Mouse (Mus musculus): ENCODE measurements around the gene Msh6. TPM values are rescaled to one million over a fixed set of nuclear protein-coding genes. Genes with fewer than 3 reads are reported as not detected.
"Not testable (repeated sequence)": the region's sequence is repeated elsewhere in the genome, so short reads cannot be mapped to it uniquely, and the experiment has no call there.

The Msh6 gene
- 70.4 and 74.1 TPM in 2 replicates for polyA plus RNA-seq (2016; fragmentation: Nextera tagmentation; extraction: Ambion mirVana)

DNA sequence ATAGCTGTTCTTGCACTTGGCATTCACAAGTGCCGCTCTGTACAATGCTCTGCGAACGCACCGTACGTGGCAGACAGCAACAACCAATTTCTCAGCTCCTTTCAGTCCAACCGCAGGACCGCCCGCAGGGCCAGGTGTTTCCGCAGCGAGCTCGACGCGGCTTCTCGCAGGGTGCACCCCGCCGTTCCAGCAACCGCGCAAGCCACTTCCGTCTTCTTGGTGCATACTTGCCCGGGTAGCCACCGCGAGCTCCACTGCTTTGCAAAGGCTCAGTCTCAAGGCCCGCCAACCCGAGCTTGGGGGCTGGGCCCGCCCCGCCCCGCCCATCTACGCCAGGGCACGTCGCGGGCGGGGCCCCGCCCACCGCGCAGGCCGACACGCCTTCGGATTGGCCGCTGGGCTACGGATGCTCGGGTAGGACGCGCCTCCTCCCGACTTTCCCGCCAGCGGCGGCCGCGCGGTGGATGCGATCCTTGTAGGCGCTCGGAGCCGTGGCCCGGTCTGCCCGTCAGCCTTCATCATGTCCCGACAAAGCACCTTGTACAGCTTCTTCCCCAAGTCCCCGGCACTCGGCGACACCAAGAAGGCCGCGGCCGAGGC, at the start of gene Msh6:
Gene Msh6, plus strand, starts transcription at position 434 of the 600 bp plus-strand sequence.
- peaks cover 8% of the 10 kb centered on the region; the same call in 1 of the 2 replicates for H3K36me3 ChIP-seq
- peaks cover 21% of the 10 kb centered on the region for H3K4me1 ChIP-seq
- peak within 1 kb of the TSS; percentile 85 for H3K27ac ChIP-seq (replicated peaks)
- H3K9ac ChIP-seq (replicated peaks): peak within 1 kb of the TSS; percentile 96
- ATAC-seq (ENCODE audit: low FRiP score, low read depth): peak; percentile 99
- H3K9me3 ChIP-seq: no peaks in the 10 kb centered on the region
- WGBS: under 1% methylated on average over 62 of the region's 63 CpGs
- 0 out of 2 replicates have a peak, but pooled peaks cover 5% of the 10 kb centered on the region for H3K27me3 ChIP-seq
- peak within 1 kb of the TSS; percentile 98 for H3K4me3 ChIP-seq
- peak within 1 kb of the TSS; percentile 77 for H3K4me2 ChIP-seq (replicated peaks)

DNA sequence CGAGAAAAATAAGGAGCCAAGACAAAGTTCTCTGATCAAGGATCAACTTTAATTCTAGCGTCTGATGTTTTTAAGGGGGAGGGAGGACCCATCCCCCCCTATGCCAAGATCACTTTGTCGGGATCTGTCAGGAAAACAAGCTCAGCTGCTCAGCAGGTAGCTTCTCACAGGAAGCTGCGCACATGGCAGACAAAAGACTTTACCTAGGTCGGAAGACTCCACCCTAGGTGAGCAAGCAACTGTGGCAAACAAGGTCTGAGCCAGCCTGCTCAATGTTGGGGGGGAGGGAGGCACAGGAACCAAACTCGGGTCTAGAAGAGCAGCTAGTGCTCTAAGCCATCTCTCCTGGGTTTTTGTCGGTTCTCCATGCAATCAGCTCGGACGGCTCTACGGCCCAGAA, 40.5 kb upstream of the Msh6 start:
- no peak overlapping the region for H3K27ac ChIP-seq (replicated peaks)
- no peak overlapping the region for H3K4me3 ChIP-seq
- H3K4me2 ChIP-seq (replicated peaks): no peak overlapping the region
- H3K27me3 ChIP-seq: no peaks in the 10 kb centered on the region
- 82% methylated on average over 10 of the region's 10 CpGs for WGBS
- ATAC-seq (ENCODE audit: low FRiP score, low read depth): no peak
- H3K36me3 ChIP-seq: no peaks in the 10 kb centered on the region
- H3K4me1 ChIP-seq: no peaks in the 10 kb centered on the region
- H3K9me3 ChIP-seq: no peaks in the 10 kb centered on the region
- no peak overlapping the region for H3K9ac ChIP-seq (replicated peaks)

DNA sequence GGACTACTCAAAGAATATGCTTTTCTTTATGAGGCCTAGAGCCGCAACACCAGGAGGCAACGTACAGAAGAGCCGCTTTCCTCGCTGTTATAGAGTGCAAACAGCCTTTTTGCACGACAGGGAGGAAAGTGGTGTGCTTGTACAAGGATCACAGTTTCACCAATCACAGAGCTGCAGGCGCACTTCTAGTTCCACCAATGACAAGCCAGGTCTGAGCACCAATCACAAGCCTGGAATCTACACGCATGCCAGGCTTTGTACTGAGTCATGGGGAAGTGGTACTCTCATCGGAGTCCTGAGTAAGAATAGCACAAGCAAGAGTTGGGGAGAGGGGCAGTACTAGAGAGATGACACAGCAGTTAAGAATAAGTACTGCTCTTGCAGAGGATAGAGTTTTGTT, 40.1 kb upstream of the Msh6 start:
- Histone ChIP-seq H3K4me3 (no peak overlapping the region), H3K4me2 (replicated peaks) (no peak overlapping the region), H3K4me1 (no peaks in the 10 kb centered on the region), H3K9ac (replicated peaks) (no peak overlapping the region), H3K36me3 (no peaks in the 10 kb centered on the region), H3K27me3 (no peaks in the 10 kb centered on the region), H3K27ac (replicated peaks) (no peak overlapping the region), H3K9me3 (no peaks in the 10 kb centered on the region)
- ATAC-seq (ENCODE audit: low FRiP score, low read depth): no peak
- 90% methylated on average over 8 of the region's 8 CpGs for WGBS

DNA sequence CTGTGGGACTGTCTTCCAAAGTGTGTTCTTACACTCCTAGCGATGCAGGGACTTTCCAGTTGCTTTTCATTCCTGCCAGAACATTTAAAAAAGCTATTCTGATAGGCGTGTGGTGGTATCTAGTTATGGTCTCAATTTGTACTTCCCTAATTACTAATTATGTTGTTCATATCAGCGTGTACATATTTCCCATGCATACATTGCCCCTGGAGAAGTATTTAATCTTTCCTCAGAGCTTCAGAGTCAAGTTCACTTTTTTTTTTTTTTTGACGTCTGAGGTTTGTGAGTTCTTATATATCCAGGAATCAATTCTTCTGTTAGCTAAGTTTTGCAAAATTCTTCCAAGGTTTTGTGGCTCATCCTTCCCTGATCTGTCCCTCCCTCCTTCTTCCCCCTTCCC, 38.7 kb upstream of the Msh6 start:
- H3K27ac ChIP-seq (replicated peaks): no peak overlapping the region
- H3K27me3 ChIP-seq: no peaks in the 10 kb centered on the region
- H3K36me3 ChIP-seq: no peaks in the 10 kb centered on the region
- H3K9ac ChIP-seq (replicated peaks): no peak overlapping the region
- H3K9me3 ChIP-seq: no peaks in the 10 kb centered on the region
- WGBS: 84% methylated on average over 4 of the region's 4 CpGs
- no peak overlapping the region for H3K4me3 ChIP-seq
- no peak for ATAC-seq (ENCODE audit: low FRiP score, low read depth)
- H3K4me2 ChIP-seq (replicated peaks): no peak overlapping the region
- no peaks in the 10 kb centered on the region for H3K4me1 ChIP-seq

DNA sequence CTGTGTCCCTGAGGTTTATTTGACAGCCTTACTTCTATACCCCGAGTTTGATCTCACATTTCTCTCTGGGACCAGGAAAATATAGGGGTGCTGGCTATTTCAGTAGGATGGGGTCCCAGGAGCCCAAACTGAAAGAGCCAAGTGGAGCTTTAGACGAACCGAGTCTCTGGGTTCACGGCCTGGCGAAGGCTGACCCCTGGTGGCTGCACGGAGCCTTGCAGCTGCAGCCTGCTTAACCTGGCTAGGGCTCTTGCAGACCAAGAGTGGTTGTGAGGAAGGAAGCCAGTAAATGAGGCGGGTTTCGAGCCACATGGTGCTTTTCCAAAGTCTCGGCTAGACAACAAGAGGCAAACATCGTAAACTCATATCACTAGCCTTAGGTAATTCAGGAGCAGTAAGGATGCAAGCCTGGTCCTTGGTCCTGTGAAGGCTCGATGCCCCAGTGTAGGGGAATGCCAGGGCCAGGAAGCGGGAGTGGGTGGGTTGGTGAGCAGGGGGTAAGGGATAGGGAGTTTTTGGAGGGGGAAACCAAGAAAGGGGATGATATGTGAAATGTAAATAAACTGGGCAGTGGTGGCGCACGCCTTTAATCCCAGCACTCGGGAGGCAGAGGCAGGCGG, 25.8 kb upstream of the Msh6 start:
- no peaks in the 10 kb centered on the region for H3K9me3 ChIP-seq
- H3K27ac ChIP-seq (replicated peaks): no peak overlapping the region
- WGBS: 46% methylated on average over 16 of the region's 16 CpGs
- ATAC-seq (ENCODE audit: low FRiP score, low read depth): peak; percentile 66; the same call in 1 of the 2 replicates
- H3K36me3 ChIP-seq: no peaks in the 10 kb centered on the region
- no peaks in the 10 kb centered on the region for H3K27me3 ChIP-seq
- no peaks in the 10 kb centered on the region for H3K4me1 ChIP-seq
- no peak overlapping the region for H3K4me3 ChIP-seq
- no peak overlapping the region for H3K4me2 ChIP-seq (replicated peaks)
- H3K9ac ChIP-seq (replicated peaks): no peak overlapping the region

DNA sequence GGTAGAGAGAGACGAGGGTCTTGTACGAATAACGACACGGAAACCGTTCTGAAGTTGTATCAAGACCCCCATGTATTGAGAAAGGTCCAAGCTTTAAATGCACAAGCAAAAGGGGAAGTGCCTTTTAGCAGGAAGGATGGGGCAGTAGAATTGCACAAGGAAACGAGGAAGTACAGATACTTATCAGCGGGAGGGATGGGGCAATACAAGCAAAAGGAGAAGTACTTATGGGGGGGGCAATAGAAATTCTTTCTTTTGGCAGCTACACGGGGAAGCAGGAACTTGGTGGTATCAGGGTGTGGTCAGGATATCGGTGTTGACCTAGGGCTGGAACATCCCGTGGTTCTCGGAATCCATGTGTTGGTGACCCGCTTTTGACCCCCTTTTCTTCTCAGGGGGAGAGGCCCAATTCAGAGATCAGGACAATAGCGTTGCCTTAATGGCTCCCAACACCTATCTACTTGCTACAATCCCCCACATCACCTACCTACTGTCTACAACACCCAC, 20.2 kb upstream of the Msh6 start:
- H3K9me3 ChIP-seq; H3K4me1 ChIP-seq; H3K4me2 ChIP-seq (replicated peaks); ATAC-seq (ENCODE audit: low FRiP score, low read depth); H3K36me3 ChIP-seq; H3K9ac ChIP-seq (replicated peaks); H3K4me3 ChIP-seq; H3K27me3 ChIP-seq; H3K27ac ChIP-seq (replicated peaks): not testable (repeated sequence)
- 94% methylated on average over 13 of the region's 13 CpGs for WGBS

DNA sequence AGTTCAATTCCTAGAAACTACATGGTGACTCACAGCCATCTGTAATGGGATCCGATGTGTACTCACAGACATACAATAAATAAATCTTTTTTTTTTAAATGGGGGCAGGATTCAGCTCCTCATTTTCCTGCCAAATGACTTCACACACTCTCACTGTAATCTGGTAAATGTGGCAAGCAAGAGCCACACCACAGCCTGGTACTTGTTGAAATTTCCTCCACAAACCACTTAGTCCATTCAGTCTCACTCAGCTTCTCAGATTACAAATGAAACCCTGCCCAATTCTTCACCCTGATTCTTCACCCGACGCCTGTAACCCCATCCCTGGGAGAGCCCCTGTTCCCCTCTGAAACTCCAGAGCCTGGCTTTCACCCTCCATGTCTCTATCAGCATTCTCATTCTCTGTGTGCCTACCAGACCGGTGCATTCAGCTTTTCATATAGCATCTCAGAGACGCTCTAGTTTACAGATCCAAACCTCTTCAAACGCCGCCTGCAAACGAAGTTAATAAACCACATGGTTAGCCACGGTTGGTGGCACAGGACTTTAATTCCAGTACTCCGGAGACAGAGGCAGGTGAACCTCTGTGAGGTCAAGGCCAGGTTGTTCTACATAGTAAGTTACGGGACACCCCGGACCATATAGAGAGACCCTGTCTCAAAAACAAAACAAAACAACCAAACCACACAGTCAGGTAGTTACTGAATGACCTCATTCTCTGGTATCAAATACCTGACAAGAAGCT, 17.6 kb upstream of the Msh6 start:
- 77% methylated on average over 12 of the region's 12 CpGs for WGBS
- H3K27ac ChIP-seq (replicated peaks): no peak overlapping the region
- H3K4me2 ChIP-seq (replicated peaks): no peak overlapping the region
- H3K4me3 ChIP-seq: no peak overlapping the region
- H3K9ac ChIP-seq (replicated peaks): no peak overlapping the region
- ATAC-seq (ENCODE audit: low FRiP score, low read depth): no peak
- H3K27me3 ChIP-seq: no peaks in the 10 kb centered on the region
- H3K4me1 ChIP-seq: no peaks in the 10 kb centered on the region
- no peaks in the 10 kb centered on the region for H3K9me3 ChIP-seq
- H3K36me3 ChIP-seq: no peaks in the 10 kb centered on the region

DNA sequence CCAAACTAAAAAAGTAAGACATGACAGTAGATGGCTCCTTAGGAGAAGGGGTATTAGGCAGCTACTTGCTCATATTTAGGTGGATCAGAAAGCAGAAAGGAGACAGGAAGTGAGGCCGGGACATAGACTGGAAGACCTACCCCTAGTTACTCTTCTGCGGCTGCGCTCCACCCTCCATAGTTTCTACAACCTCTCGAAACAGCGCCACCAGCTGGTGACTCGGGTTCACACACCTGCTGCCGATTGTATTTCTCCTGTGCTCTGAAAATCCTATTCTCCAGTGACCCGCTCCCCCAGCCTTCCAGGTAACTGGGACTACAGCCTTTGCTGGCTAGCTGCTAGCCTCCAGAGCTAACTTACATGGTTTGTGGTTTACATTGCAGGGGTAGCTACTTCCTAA, 16.6 kb upstream of the Msh6 start:
- no peaks in the 10 kb centered on the region for H3K9me3 ChIP-seq
- no peaks in the 10 kb centered on the region for H3K36me3 ChIP-seq
- no peak overlapping the region for H3K9ac ChIP-seq (replicated peaks)
- no peak overlapping the region for H3K27ac ChIP-seq (replicated peaks)
- 58% methylated on average over 8 of the region's 8 CpGs for WGBS
- H3K27me3 ChIP-seq: no peaks in the 10 kb centered on the region
- no peak overlapping the region for H3K4me2 ChIP-seq (replicated peaks)
- no peaks in the 10 kb centered on the region for H3K4me1 ChIP-seq
- H3K4me3 ChIP-seq: no peak overlapping the region
- no peak for ATAC-seq (ENCODE audit: low FRiP score, low read depth)

DNA sequence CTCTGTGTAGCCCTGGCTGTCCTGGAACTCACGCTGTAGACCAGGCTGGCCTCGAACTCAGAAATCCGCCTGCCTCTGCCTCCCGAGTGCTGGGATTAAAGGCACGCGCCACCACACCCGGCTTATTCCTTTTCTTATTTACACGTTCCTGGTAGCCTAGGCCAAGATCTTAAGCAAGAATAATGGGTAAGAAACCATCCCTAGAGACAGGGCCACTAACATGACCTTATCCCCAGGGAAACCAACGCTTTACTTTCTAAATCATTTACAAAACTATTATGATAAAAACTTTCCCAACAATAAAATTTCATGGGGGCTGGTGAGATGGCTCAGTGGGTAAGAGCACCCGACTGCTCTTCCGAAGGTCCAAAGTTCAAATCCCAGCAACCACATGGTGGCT, 15.5 kb upstream of the Msh6 start:
- H3K27me3 ChIP-seq; H3K9ac ChIP-seq (replicated peaks); H3K27ac ChIP-seq (replicated peaks); H3K9me3 ChIP-seq; ATAC-seq (ENCODE audit: low FRiP score, low read depth); H3K4me2 ChIP-seq (replicated peaks); H3K36me3 ChIP-seq; H3K4me1 ChIP-seq; H3K4me3 ChIP-seq: not testable (repeated sequence)
- 97% methylated on average over 11 of the region's 11 CpGs for WGBS

DNA sequence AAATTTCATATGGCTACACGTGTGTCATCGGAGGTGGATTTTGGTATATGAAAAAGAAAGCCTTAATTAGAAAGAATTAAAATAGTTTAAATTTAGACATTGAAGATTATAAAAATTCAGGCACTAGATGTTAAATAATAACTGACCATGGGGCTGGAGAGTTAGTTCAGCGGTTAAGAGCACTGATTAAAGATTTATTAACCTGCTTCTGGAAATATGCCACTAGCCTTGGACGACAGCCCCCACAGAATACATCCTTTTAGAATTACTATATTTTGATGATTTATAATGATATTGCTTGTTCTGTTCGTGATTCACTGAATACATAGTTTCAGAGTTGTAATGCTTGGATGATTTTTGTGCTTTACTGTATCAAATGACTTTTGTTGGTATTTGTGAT, 14.9 kb upstream of the Msh6 start:
- H3K9me3 ChIP-seq; H3K4me3 ChIP-seq; H3K9ac ChIP-seq (replicated peaks); H3K4me1 ChIP-seq; H3K4me2 ChIP-seq (replicated peaks); H3K36me3 ChIP-seq; H3K27ac ChIP-seq (replicated peaks); H3K27me3 ChIP-seq; ATAC-seq (ENCODE audit: low FRiP score, low read depth): not testable (repeated sequence)
- 93% methylated on average over 5 of the region's 5 CpGs for WGBS

DNA sequence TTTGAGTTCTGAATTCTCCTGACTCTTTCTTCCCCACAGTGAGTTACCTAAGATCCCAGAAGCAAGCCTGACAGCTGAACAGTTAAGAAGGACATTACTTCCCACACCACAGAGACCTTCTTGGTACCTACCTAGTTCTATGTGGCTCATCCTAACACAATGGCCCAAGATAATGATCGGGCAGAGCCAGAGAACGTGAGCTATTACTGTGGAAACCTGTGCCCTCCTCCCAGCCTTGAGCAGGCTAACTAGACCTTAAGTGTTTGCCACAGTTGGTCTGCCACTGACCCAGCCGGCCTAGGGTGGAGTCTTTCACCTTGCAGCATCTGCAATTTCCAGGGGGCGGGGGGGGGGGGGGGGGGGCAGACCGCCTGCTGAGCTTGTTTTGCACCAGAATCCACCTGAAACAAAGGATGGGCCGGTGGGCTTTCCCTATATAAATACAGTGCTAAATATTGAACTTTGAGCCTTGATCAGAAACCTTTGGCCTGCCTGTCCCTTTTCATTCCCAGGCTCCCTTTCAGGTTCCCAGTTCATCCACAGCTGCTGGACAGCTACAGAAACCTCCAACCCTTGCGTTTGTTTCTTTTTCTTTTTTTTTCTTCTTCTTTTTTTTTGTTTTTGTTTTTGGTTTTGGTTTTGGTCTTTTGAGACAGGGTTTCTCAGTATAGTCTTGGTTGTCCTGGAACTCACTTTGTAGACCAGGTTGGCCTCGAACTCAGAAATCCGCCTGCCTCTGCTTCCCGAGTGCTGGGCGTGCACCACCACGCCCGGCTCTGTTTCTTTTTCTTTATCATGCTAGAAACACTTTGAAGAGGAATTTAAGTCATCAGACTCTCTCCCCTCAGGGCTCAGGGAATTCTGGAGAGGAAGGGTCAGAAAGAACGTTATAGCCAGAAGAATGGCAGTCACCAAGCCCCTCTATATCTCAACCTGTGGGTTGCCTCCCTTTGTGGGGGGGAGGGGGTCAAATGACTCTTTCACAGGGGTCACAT, 11.5 kb upstream of the Msh6 start:
- H3K4me2 ChIP-seq (replicated peaks): no peak overlapping the region
- H3K9me3 ChIP-seq: no peaks in the 10 kb centered on the region
- no peaks in the 10 kb centered on the region for H3K27me3 ChIP-seq
- H3K36me3 ChIP-seq: no peaks in the 10 kb centered on the region
- no peak for ATAC-seq (ENCODE audit: low FRiP score, low read depth)
- no peaks in the 10 kb centered on the region for H3K4me1 ChIP-seq
- no peak overlapping the region for H3K4me3 ChIP-seq
- 86% methylated on average over 14 of the region's 14 CpGs for WGBS
- no peak overlapping the region for H3K27ac ChIP-seq (replicated peaks)
- H3K9ac ChIP-seq (replicated peaks): no peak overlapping the region

Data from midbrain, embryonic 12.5 days (tissue).